Mouse (Mus musculus): ENCODE results near the gene Mphosph9. TPM values are rescaled to one million over a fixed set of nuclear protein-coding genes. Genes with fewer than 3 reads are reported as not detected.
"Not testable (repeated sequence)": the region's sequence is repeated elsewhere in the genome, so short reads cannot be mapped to it uniquely, and the experiment has no call there.

Mphosph9 gene
- polyA plus RNA-seq, 1 experiment, result 4.4 TPM

DNA sequence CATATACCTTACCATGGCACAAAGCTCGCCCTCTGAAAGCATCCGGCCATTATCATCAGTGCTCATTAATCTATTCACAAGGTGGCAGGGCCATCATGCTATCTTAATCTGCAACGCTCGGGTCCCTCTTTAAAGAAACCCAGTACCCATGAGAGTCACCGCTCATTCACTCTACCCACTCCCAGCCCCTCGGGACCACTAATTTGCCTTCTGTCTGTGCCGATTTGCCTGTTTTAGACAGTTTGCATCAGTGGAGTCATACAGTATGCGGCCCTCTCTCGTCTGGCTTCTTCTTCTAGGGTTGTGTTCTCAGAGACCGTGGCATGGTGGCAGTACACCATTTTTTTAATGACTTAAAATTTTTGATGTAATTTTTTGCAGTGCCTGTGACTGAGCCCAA lies 108.3 kb downstream of the Mphosph9 start:
- peak overlapping the region; percentile 14 for H3K27ac ChIP-seq (ENCODE audit: insufficient read depth, low read length)
- H3K36me3 ChIP-seq (ENCODE audit: control insufficient read depth, insufficient read depth, low read length), result no peaks in the 10 kb centered on the region
- TF ChIP-seq POLR2A (IDR thresholded peaks at IDR 0.05; ENCODE audit: low read depth, low read length) (no peak), CTCF (IDR thresholded peaks at IDR 0.05; ENCODE audit: extremely low read depth, insufficient read depth, insufficient read length, insufficient replicate concordance) (no peak)
- 40% methylated on average over 10 of the region's 10 CpGs for WGBS
- DNase-seq (ENCODE audit: low read depth in 1 of 2, low spot score in 2 of 2), result peak in 1 of 2 experiments; percentile 43
- H3K4me1 ChIP-seq (ENCODE audit: control insufficient read depth, insufficient read depth, insufficient read length), result peaks cover 52% of the 10 kb centered on the region
- H3K4me3 ChIP-seq (ENCODE audit: extremely low read depth, insufficient read depth, insufficient read length), result peak overlapping the region; percentile 0; the same call in 1 of the 2 replicates
- no peaks in the 10 kb centered on the region for H3K27me3 ChIP-seq (ENCODE audit: control insufficient read depth, insufficient read depth, low read length)

DNA sequence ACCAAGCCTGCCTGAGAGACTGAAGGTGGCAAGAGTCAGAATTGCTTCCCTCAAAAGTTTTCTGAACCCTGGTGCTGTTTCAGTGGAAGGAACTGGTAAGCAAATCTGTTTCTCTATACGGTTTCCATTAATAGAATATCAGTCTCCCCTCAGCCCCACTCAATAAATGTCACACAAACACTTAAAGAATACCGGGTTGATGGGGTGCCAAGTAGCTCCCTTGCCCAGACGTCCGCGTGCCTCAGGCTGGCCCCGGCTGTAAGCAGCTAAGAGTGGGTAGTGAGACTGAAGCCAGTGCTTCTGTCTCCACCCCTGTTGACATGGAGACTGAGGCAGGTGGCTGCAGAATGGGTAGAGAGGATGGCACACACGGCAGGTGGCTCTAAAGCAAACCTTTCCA lies 108.8 kb downstream of the Mphosph9 start:
- Histone ChIP-seq H3K36me3 (ENCODE audit: control insufficient read depth, insufficient read depth, low read length) (no peaks in the 10 kb centered on the region), H3K27me3 (ENCODE audit: control insufficient read depth, insufficient read depth, low read length) (no peaks in the 10 kb centered on the region), H3K4me1 (ENCODE audit: control insufficient read depth, insufficient read depth, insufficient read length) (peaks cover 57% of the 10 kb centered on the region), H3K4me3 (ENCODE audit: extremely low read depth, insufficient read depth, insufficient read length) (peak overlapping the region; percentile 0; the same call in 1 of the 2 replicates), H3K27ac (ENCODE audit: insufficient read depth, low read length) (peak overlapping the region; percentile 14)
- WGBS, result 42% methylated on average over 7 of the region's 7 CpGs
- no peak for TF ChIP-seq POLR2A (IDR thresholded peaks at IDR 0.05; ENCODE audit: low read depth, low read length)
- no peak for TF ChIP-seq CTCF (IDR thresholded peaks at IDR 0.05; ENCODE audit: extremely low read depth, insufficient read depth, insufficient read length, insufficient replicate concordance)
- no peak for DNase-seq (ENCODE audit: low read depth in 1 of 2, low spot score in 2 of 2)

DNA sequence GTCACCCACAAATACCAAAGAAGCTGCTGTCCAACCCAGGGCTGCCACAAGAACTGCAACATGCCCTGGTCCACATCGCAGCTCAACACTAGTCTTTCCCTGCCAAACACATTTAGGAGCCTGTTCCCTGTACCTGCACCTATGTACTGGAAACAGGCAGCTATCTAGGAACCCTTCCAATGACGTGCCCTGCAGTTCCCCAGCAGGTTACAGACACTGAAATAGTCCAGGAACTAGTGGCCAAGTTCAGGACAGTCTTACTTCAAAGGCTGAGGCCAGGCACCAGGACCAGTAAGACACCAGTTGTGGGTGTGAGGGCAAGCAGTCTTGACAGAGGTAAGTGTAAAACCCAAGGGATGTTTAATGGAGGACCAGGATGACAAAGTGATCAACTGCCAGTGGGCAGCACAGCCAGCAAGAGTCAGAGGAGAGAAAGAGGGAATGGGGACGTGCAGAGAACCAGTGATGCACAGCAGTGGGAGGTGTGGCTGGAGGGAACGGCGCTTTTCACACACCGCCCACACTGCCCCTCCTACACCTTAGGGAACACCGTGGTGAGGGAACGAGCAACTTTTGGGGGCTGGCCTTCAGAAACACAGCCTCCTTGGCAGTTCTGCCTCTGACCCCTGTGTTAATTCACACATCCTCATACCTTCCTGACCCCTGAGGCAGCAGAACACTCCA lies 110.1 kb downstream of the Mphosph9 start:
- Histone ChIP-seq H3K36me3 (ENCODE audit: control insufficient read depth, insufficient read depth, low read length) (no peaks in the 10 kb centered on the region), H3K27me3 (ENCODE audit: control insufficient read depth, insufficient read depth, low read length) (no peaks in the 10 kb centered on the region), H3K4me1 (ENCODE audit: control insufficient read depth, insufficient read depth, insufficient read length) (peaks cover 64% of the 10 kb centered on the region), H3K27ac (ENCODE audit: insufficient read depth, low read length) (peak overlapping the region; percentile 21), H3K4me3 (ENCODE audit: extremely low read depth, insufficient read depth, insufficient read length) (no peak overlapping the region)
- TF ChIP-seq POLR2A (IDR thresholded peaks at IDR 0.05; ENCODE audit: low read depth, low read length) (no peak), CTCF (IDR thresholded peaks at IDR 0.05; ENCODE audit: extremely low read depth, insufficient read depth, insufficient read length, insufficient replicate concordance) (no peak)
- 35% methylated on average over 8 of the region's 8 CpGs for WGBS
- peak in 1 of 2 experiments; percentile 33 for DNase-seq (ENCODE audit: low read depth in 1 of 2, low spot score in 2 of 2)

DNA sequence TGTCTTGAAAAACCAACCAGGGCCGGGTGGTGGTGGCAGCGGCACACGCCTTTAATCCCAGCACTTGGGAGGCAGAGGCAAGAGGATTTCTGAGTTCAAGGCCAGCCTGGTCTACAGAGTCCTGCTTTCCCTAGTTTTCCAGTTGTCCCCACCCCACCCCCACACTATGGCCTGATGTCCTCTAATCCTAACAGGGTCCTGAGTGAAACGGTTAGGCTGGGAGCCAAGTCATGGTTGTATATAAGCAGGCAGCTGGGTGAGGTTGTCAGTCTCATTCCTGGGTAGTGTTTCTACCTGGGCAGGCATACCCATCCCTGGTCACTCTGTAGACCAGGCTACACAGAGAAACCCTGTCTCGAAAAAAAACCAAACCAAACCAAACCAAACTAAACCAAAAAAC lies 110.7 kb downstream of the Mphosph9 start:
- 89% methylated on average over 5 of the region's 5 CpGs for WGBS
- H3K27ac ChIP-seq (ENCODE audit: insufficient read depth, low read length); H3K36me3 ChIP-seq (ENCODE audit: control insufficient read depth, insufficient read depth, low read length); DNase-seq (ENCODE audit: low read depth in 1 of 2, low spot score in 2 of 2); H3K27me3 ChIP-seq (ENCODE audit: control insufficient read depth, insufficient read depth, low read length); H3K4me3 ChIP-seq (ENCODE audit: extremely low read depth, insufficient read depth, insufficient read length): not testable (repeated sequence)
- peaks cover 64% of the 10 kb centered on the region for H3K4me1 ChIP-seq (ENCODE audit: control insufficient read depth, insufficient read depth, insufficient read length)

DNA sequence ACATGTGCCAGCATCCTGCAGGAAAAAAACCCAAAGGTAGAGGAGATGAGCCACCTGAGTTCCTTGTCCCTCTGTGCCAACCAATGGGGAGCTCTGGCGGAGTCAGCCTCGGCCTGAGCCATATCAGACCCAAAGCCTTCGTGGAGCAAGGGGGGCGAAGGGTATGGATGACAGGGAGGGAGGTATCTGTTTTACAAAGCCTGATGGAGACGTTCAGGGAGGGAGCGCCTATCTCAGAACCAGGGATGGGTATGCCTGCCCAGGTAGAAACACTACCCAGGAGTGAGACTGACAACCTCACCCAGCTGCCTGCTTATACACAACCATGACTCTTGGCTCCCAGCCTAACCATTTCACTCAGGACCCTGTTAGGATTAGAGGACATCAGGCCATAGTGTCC lies 111.4 kb downstream of the Mphosph9 start:
- Histone ChIP-seq H3K36me3 (ENCODE audit: control insufficient read depth, insufficient read depth, low read length) (no peaks in the 10 kb centered on the region), H3K27ac (ENCODE audit: insufficient read depth, low read length) (no peak overlapping the region), H3K4me3 (ENCODE audit: extremely low read depth, insufficient read depth, insufficient read length) (no peak overlapping the region), H3K27me3 (ENCODE audit: control insufficient read depth, insufficient read depth, low read length) (no peaks in the 10 kb centered on the region), H3K4me1 (ENCODE audit: control insufficient read depth, insufficient read depth, insufficient read length) (peaks cover 62% of the 10 kb centered on the region)
- DNase-seq (ENCODE audit: low read depth in 1 of 2, low spot score in 2 of 2), result no peak
- TF ChIP-seq CTCF (IDR thresholded peaks at IDR 0.05; ENCODE audit: extremely low read depth, insufficient read depth, insufficient read length, insufficient replicate concordance) (no peak), POLR2A (IDR thresholded peaks at IDR 0.05; ENCODE audit: low read depth, low read length) (no peak)
- WGBS, result 90% methylated on average over 6 of the region's 6 CpGs

DNA sequence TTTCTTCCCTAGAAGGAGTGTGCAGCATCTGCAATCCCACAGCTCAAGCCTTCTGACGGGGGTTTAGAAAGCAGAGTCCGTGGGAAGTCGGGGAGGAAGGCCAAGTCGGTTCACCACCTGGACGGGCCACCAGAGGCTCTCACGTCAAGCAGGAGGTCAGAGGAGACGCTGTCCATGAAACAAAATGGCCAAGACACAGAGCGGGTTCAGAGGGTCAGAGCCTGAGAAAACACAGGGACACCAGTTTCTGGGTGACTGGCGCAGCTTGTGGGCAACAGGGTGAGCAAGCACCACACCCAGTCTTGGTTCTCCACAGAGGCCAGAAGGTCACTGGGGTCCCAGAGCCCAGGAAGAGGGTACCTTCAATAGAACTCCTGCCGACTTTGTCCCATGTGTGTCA lies 112.1 kb downstream of the Mphosph9 start:
- H3K4me1 ChIP-seq (ENCODE audit: control insufficient read depth, insufficient read depth, insufficient read length), result peaks cover 59% of the 10 kb centered on the region
- WGBS, result 77% methylated on average over 10 of the region's 10 CpGs
- no peaks in the 10 kb centered on the region for H3K36me3 ChIP-seq (ENCODE audit: control insufficient read depth, insufficient read depth, low read length)
- no peak overlapping the region for H3K4me3 ChIP-seq (ENCODE audit: extremely low read depth, insufficient read depth, insufficient read length)
- TF ChIP-seq POLR2A (IDR thresholded peaks at IDR 0.05; ENCODE audit: low read depth, low read length) (no peak), CTCF (IDR thresholded peaks at IDR 0.05; ENCODE audit: extremely low read depth, insufficient read depth, insufficient read length, insufficient replicate concordance) (no peak)
- H3K27ac ChIP-seq (ENCODE audit: insufficient read depth, low read length), result peak overlapping the region; percentile 94
- H3K27me3 ChIP-seq (ENCODE audit: control insufficient read depth, insufficient read depth, low read length), result no peaks in the 10 kb centered on the region
- no peak for DNase-seq (ENCODE audit: low read depth in 1 of 2, low spot score in 2 of 2)

DNA sequence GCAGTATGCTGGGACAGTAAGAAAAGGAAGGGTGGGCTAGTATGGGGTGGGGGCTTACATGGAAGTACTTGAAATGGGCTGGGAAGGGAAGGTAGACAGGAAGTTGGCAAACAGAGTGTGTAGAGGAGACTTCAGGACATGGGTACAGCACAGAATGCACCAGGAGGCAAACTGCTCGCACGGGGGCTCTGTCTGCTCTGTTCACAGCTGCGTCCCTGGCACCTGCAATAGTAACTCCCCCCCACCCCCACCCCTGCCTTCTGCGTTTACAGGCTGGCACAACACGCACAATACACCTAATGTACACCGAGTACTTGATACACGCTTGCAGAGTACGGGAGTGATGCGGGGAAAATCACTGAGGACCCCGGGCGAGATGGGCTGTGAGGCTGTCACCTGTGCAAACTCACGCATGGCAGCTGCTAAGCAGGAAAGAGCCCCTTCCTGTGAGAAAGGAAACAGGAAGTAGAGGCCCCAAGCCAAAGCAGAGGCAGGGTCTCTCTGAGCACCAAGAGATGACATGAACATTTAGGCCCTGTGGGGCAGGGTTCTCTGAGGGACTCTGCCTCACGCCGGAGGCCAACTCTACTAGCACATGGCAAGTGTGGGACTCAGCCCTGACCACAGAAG lies 113.1 kb downstream of the Mphosph9 start:
- no peak for TF ChIP-seq CTCF (IDR thresholded peaks at IDR 0.05; ENCODE audit: extremely low read depth, insufficient read depth, insufficient read length, insufficient replicate concordance)
- no peak for TF ChIP-seq POLR2A (IDR thresholded peaks at IDR 0.05; ENCODE audit: low read depth, low read length)
- H3K27me3 ChIP-seq (ENCODE audit: control insufficient read depth, insufficient read depth, low read length), result no peaks in the 10 kb centered on the region
- H3K4me3 ChIP-seq (ENCODE audit: extremely low read depth, insufficient read depth, insufficient read length), result no peak overlapping the region
- H3K36me3 ChIP-seq (ENCODE audit: control insufficient read depth, insufficient read depth, low read length), result no peaks in the 10 kb centered on the region
- WGBS, result 19% methylated on average over 14 of the region's 14 CpGs
- H3K4me1 ChIP-seq (ENCODE audit: control insufficient read depth, insufficient read depth, insufficient read length), result peaks cover 50% of the 10 kb centered on the region
- peak in 1 of 2 experiments; percentile 62 for DNase-seq (ENCODE audit: low read depth in 1 of 2, low spot score in 2 of 2)
- H3K27ac ChIP-seq (ENCODE audit: insufficient read depth, low read length), result peak overlapping the region; percentile 94

Measured in spleen, adult 2 months (tissue).